Mouse (Mus musculus) urinary bladder, postnatal 25 days (tissue): ENCODE data around the gene Snph.

Experiments used
- DNase-seq: peaks from one replicate; pipeline ENCODE4 v3.0.0; 2022; ENCODE audit warnings: low spot score

The Snph gene

DNA sequence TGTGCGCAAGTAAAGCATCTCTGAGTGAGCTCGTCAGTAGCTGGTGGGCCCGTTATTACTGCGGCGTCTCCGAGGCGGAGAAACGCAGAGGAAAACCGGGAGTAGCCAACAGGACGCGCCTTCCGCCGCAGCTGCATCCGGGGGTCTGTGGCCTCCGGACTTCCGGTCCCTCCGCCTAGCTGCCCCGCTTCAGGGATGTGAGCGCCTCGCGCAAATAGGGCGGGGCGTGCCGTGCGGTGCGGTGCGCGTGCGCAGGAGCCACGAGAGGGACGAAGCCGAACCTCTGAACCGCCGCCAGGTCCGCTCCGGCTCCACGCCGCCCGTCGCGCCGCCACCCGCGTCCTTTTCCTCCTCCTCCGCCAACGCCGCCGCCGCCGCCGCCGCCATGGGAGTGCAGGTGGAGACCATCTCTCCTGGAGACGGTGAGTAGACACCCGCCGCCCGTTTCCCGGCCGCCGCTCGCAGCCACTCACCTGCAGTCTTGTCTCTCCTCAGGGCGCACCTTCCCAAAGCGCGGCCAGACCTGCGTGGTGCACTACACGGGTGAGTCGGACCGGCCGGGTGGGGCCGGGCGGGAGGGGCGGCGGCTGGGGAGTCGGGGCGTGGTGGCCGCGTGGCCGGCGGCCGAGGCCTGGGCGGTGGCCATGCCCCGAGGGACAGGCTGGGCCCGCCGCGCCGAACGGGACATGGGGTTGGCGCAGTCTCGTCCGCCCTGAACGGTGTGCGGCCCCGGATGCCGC is 89.9 kb downstream of the Snph start, which contains the start of gene Fkbp1a:
Gene Fkbp1a (plus strand): TSS at position 161 of the 740 bp plus-strand sequence.
- peak; percentile 97 for DNase-seq
